Comparison of ENCODE assay signal across 23 mouse cellular contexts in the genomic region with DNA sequence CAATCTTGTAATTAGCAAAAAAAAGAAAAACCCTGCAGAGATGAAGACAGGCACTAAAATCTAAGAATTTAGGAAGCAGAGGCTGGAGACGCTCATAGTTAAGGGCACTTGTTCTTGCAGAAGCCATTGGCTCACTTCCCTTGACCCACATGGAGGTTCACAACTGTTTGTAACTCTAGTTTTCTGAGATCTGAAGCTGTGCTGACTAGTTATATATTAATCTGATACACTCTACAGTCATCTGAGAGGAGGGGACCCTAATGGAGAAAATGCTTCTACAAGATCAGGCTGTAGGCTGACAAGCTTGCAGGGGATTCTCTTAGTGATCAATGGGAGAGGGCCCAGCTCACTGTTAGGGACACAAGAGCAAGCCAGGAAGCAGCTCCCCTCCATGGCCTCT. TPM values are rescaled to one million over a fixed set of nuclear protein-coding genes. Genes with fewer than 3 reads are reported as not detected.
DNase-seq lines count a peak whose midpoint lies in the region; ATAC-seq and TF ChIP-seq lines count a peak whose summit lies in the region.
"Had no signal": no experiment of that assay in that cellular context is flagged by ENCODE, and none has a peak within 500 bp of the region (broad histone marks: within the 10 kb centered on the region; RNA-seq: fewer than 3 reads in every experiment).

No protein-coding gene starts in this region.

- no peak for TF ChIP-seq CTCF in kidney, adult 2 months (conservative IDR thresholded peaks at IDR 0.05; ENCODE audit: insufficient read depth, insufficient read length, low read depth, low read length)
- TF ChIP-seq CTCF in midbrain, postnatal 0 days (IDR thresholded peaks at IDR 0.05): no peak

- DNase-seq in kidney, adult 2 months: peak; percentile 59
- no peak for DNase-seq in kidney, adult 11 months
- peak; percentile 27 to 53 for DNase-seq in kidney, postnatal 36 days
- no peak for DNase-seq in layer of hippocampus, adult 8-10 months (ENCODE audit: low spot score in 2 of 2)
- DNase-seq in midbrain, postnatal 0 days (ENCODE audit: low spot score): no peak
- DNase-seq: adrenal gland, adult 2 months; adrenal gland, postnatal 14 days; cerebellum, adult 11 months; cerebellum, adult 2 months; cerebellum, adult 9-11 months; cerebellum, postnatal 25 days; gastrocnemius, postnatal 25 days; heart, adult 2 months had no signal

- H3K36me3 ChIP-seq in kidney, adult 2 months (ENCODE audit: control insufficient read depth, insufficient read depth, low read length): peaks cover 6% of the 10 kb centered on the region
- peaks cover 54% of the 10 kb centered on the region for H3K36me3 ChIP-seq in kidney, embryonic 14.5 days (ENCODE audit: control insufficient read depth, insufficient read depth, low read length)
- H3K36me3 ChIP-seq in kidney, embryonic 15.5 days: peaks cover 79% of the 10 kb centered on the region
- H3K36me3 ChIP-seq in midbrain, postnatal 0 days (ENCODE audit: insufficient read depth, low read length): peaks cover 27% of the 10 kb centered on the region

- ATAC-seq in kidney, embryonic 14.5 days (ENCODE audit: low FRiP score, low TSS enrichment): peak; percentile 55; the same call in 1 of the 2 replicates
- ATAC-seq in kidney, embryonic 15.5 days (replicated peaks; ENCODE audit: low FRiP score): peak; percentile 80
- ATAC-seq in midbrain, postnatal 0 days (ENCODE audit: low FRiP score): no peak
- ATAC-seq: CD4-positive, CD25-positive, alpha-beta regulatory T cell, adult 4 months; forebrain, embryonic 15.5 days had no signal

- peaks cover 5% of the 10 kb centered on the region; the same call in 1 of the 2 replicates for H3K4me1 ChIP-seq in kidney, adult 2 months (ENCODE audit: control insufficient read depth, insufficient read depth, low read length)
- H3K4me1 ChIP-seq in kidney, embryonic 14.5 days (ENCODE audit: control insufficient read depth, insufficient read depth, low read length): no peaks in the 10 kb centered on the region
- no peaks in the 10 kb centered on the region for H3K4me1 ChIP-seq in kidney, embryonic 15.5 days
- H3K4me1 ChIP-seq in midbrain, postnatal 0 days (ENCODE audit: insufficient read depth, low read length): no peaks in the 10 kb centered on the region
- H3K4me1 ChIP-seq: embryonic facial prominence, embryonic 13.5 days; forebrain, embryonic 12.5 days; forebrain, embryonic 15.5 days; heart, embryonic 10.5 days; hindbrain, embryonic 12.5 days; hindbrain, embryonic 15.5 days had no signal

- H3K9ac ChIP-seq in kidney, embryonic 14.5 days (ENCODE audit: low read depth, low read length): no peak overlapping the region
- H3K9ac ChIP-seq in kidney, embryonic 15.5 days: no peak overlapping the region
- H3K9ac ChIP-seq in midbrain, postnatal 0 days (replicated peaks; ENCODE audit: low read length, poor library complexity, severe bottlenecking): no peak overlapping the region
- H3K9ac ChIP-seq: embryonic facial prominence, embryonic 13.5 days; forebrain, embryonic 12.5 days; forebrain, embryonic 15.5 days; hindbrain, embryonic 12.5 days; hindbrain, embryonic 15.5 days had no signal

- 47% methylated on average over 1 of the region's 1 CpGs for WGBS in kidney, adult 2 months
- 86% methylated on average over 1 of the region's 1 CpGs for WGBS in kidney, embryonic 14.5 days
- WGBS in kidney, embryonic 15.5 days: 87% methylated on average over 1 of the region's 1 CpGs
- 93% methylated on average over 1 of the region's 1 CpGs for WGBS in midbrain, postnatal 0 days

- no peak for TF ChIP-seq POLR2A in kidney, adult 2 months (IDR thresholded peaks at IDR 0.05; ENCODE audit: low read depth, low read length)

- no peak overlapping the region for H3K4me3 ChIP-seq in kidney, adult 2 months (ENCODE audit: insufficient read depth, low read depth, low read length)
- H3K4me3 ChIP-seq in kidney, embryonic 14.5 days (ENCODE audit: low read length): no peak overlapping the region
- no peak overlapping the region for H3K4me3 ChIP-seq in kidney, embryonic 15.5 days (replicated peaks)
- no peak overlapping the region for H3K4me3 ChIP-seq in midbrain, postnatal 0 days (ENCODE audit: low read depth, low read length)
- H3K4me3 ChIP-seq: embryonic facial prominence, embryonic 13.5 days; erythroblast, embryonic 14.5 days; forebrain, embryonic 12.5 days; forebrain, embryonic 15.5 days; heart, adult 2 months; heart, embryonic 10.5 days; hindbrain, embryonic 12.5 days; hindbrain, embryonic 15.5 days had no signal

- no peak overlapping the region for H3K27ac ChIP-seq in kidney, adult 2 months (ENCODE audit: insufficient read depth, low read depth, low read length)
- no peak overlapping the region for H3K27ac ChIP-seq in kidney, embryonic 14.5 days (ENCODE audit: low read depth, low read length)
- peak overlapping the region; percentile 76 for H3K27ac ChIP-seq in kidney, embryonic 15.5 days
- H3K27ac ChIP-seq in midbrain, postnatal 0 days (ENCODE audit: low read depth, low read length): no peak overlapping the region
- H3K27ac ChIP-seq: embryonic facial prominence, embryonic 13.5 days; forebrain, embryonic 12.5 days; forebrain, embryonic 15.5 days; heart, adult 2 months; heart, embryonic 10.5 days; hindbrain, embryonic 12.5 days; hindbrain, embryonic 15.5 days had no signal

- H3K4me2 ChIP-seq in kidney, embryonic 14.5 days (replicated peaks; ENCODE audit: low read depth, low read length): no peak overlapping the region
- H3K4me2 ChIP-seq in kidney, embryonic 15.5 days: no peak overlapping the region
- H3K4me2 ChIP-seq in midbrain, postnatal 0 days (ENCODE audit: low read depth, low read length, poor library complexity, severe bottlenecking): no peak overlapping the region
- H3K4me2 ChIP-seq: embryonic facial prominence, embryonic 13.5 days; forebrain, embryonic 12.5 days; forebrain, embryonic 15.5 days; hindbrain, embryonic 12.5 days; hindbrain, embryonic 15.5 days had no signal

- no peaks in the 10 kb centered on the region for H3K9me3 ChIP-seq in kidney, embryonic 14.5 days (ENCODE audit: control insufficient read depth, low read length)
- no peaks in the 10 kb centered on the region for H3K9me3 ChIP-seq in kidney, embryonic 15.5 days (replicated peaks)
- no peaks in the 10 kb centered on the region for H3K9me3 ChIP-seq in midbrain, postnatal 0 days (ENCODE audit: low read length)
- H3K9me3 ChIP-seq: embryonic facial prominence, embryonic 13.5 days; forebrain, embryonic 12.5 days; forebrain, embryonic 15.5 days; heart, embryonic 10.5 days; hindbrain, embryonic 12.5 days; hindbrain, embryonic 15.5 days had no signal

- H3K27me3 ChIP-seq in kidney, adult 2 months (replicated peaks; ENCODE audit: control insufficient read depth, insufficient read depth, low read length): no peaks in the 10 kb centered on the region
- H3K27me3 ChIP-seq in kidney, embryonic 14.5 days (ENCODE audit: control insufficient read depth, insufficient read depth, low read length): no peaks in the 10 kb centered on the region
- H3K27me3 ChIP-seq in kidney, embryonic 15.5 days: no peaks in the 10 kb centered on the region
- no peaks in the 10 kb centered on the region for H3K27me3 ChIP-seq in midbrain, postnatal 0 days (ENCODE audit: insufficient read depth, low read length)
- H3K27me3 ChIP-seq: embryonic facial prominence, embryonic 13.5 days; forebrain, embryonic 12.5 days; forebrain, embryonic 15.5 days; hindbrain, embryonic 12.5 days; hindbrain, embryonic 15.5 days had no signal

RNA-seq across cellular contexts. Expression of gene Phf3, which starts 58.1 kb away (rescaled TPM):
- polyA plus RNA-seq in kidney, adult 2 months (2012; rRNA removed): 18.7 and 20.8 TPM in 2 replicates
- 39.4 and 60.6 TPM in 2 replicates for polyA plus RNA-seq in kidney, embryonic 14.5 days (2014; fragmentation: Nextera tagmentation; extraction: Ambion mirVana)
- 37.0 and 40.8 TPM in 2 replicates for polyA plus RNA-seq in kidney, embryonic 15.5 days (2015; fragmentation: Nextera tagmentation; extraction: Ambion mirVana)
- total RNA-seq in layer of hippocampus, adult 8-10 months (2022): 10 to 100 TPM; 83.0 to 97.8 (median 87.2) TPM
- total RNA-seq in midbrain, postnatal 0 days (2014; rRNA removed): 57.7 and 82.2 TPM in 2 replicates
- polyA plus RNA-seq in midbrain, postnatal 0 days (2015; fragmentation: Nextera tagmentation; extraction: Ambion mirVana): 25.3 and 34.9 TPM in 2 replicates

Comparison
In these comparisons a context has a peak if more than half of its experiments do, and no peak if none do; other contexts are left out.
1. DNase-seq: peak in kidney, adult 2 months (single experiment) and kidney, postnatal 36 days (2 of 2); none in kidney, adult 11 months (single experiment), layer of hippocampus, adult 8-10 months (0 of 2) and midbrain, postnatal 0 days (single experiment).